Mouse (Mus musculus): Measurements from ENCODE around the gene Gpr180.

GRCm38 (mm10) chr14:118207347-118207746, 70.4 kb downstream of the Gpr180 start:
- TF ChIP-seq CTCF (conservative IDR thresholded peaks at IDR 0.05; ENCODE audit: insufficient read depth, insufficient read length, low read depth, low read length) (no peak), POLR2A (IDR thresholded peaks at IDR 0.05; ENCODE audit: low read depth, low read length) (no peak)

Measured in kidney, adult 2 months (tissue).